Mouse (Mus musculus) layer of hippocampus, postnatal 10 days (tissue): ENCODE results near the gene Ppm1h. TPM values are rescaled to one million over a fixed set of nuclear protein-coding genes. Genes with fewer than 3 reads are reported as not detected.

Source experiments
- DNase-seq, 2 experiments: peaks; one replicate each; pipeline ENCODE4 v3.0.0; 2021; ENCODE audit warnings: low spot score in 2 of 2
- total RNA-seq, 2 experiments: library from RNA; stranded (reverse); gene quantifications; 2 replicates each; pipeline ENCODE4 v1.2.3; 2021

Ppm1h gene
- total RNA-seq, 2 experiments from 2014 or later: 74.1 to 75.4 TPM

GRCm38 (mm10) chr10:122743361-122743760 lies 64.8 kb downstream of the Ppm1h start:
- no peak for DNase-seq

- DNase-seq: no peak
Observed at GRCm38 (mm10) chr10:122744970-122745369, 66.4 kb downstream of the Ppm1h start.

- DNase-seq: no peak
Observed at GRCm38 (mm10) chr10:122746211-122746610, 67.6 kb downstream of the Ppm1h start.

- no peak for DNase-seq
Observed at GRCm38 (mm10) chr10:122747151-122747925, 68.8 kb downstream of the Ppm1h start.

- DNase-seq: no peak
Observed at GRCm38 (mm10) chr10:122748361-122748951, 69.9 kb downstream of the Ppm1h start.

- no peak for DNase-seq
Observed at GRCm38 (mm10) chr10:122749071-122749470, 70.5 kb downstream of the Ppm1h start.

- no peak for DNase-seq
Observed at GRCm38 (mm10) chr10:122749876-122750275, 71.3 kb downstream of the Ppm1h start.

- DNase-seq: no peak
Observed at GRCm38 (mm10) chr10:122752950-122753923, 74.7 kb downstream of the Ppm1h start.

GRCm38 (mm10) chr10:122753924-122754307 lies 75.4 kb downstream of the Ppm1h start:
- DNase-seq: no peak

- DNase-seq: no peak
Observed at GRCm38 (mm10) chr10:122754967-122755366, 76.4 kb downstream of the Ppm1h start.

- no peak for DNase-seq
Observed at GRCm38 (mm10) chr10:122756879-122757530, 78.4 kb downstream of the Ppm1h start.

- no peak for DNase-seq
Observed at GRCm38 (mm10) chr10:122757727-122758126, 79.2 kb downstream of the Ppm1h start.

GRCm38 (mm10) chr10:122758346-122758745 lies 79.8 kb downstream of the Ppm1h start:
- no peak for DNase-seq

GRCm38 (mm10) chr10:122759729-122760128 lies 81.2 kb downstream of the Ppm1h start:
- no peak for DNase-seq

GRCm38 (mm10) chr10:122760469-122761307 lies 82.1 kb downstream of the Ppm1h start:
- DNase-seq: no peak

GRCm38 (mm10) chr10:122762772-122763511 lies 84.4 kb downstream of the Ppm1h start:
- DNase-seq: no peak

- no peak for DNase-seq
Observed at GRCm38 (mm10) chr10:122763596-122763995, 85.0 kb downstream of the Ppm1h start.

- no peak for DNase-seq
Observed at GRCm38 (mm10) chr10:122764653-122765052, 86.1 kb downstream of the Ppm1h start.

- no peak for DNase-seq
Observed at GRCm38 (mm10) chr10:122765521-122765920, 87.0 kb downstream of the Ppm1h start.
